Mouse (Mus musculus): ENCODE measurements at regions not wholly inside any gene's neighbourhood (a gene's known extent, or its start where the extent isn't known, plus 50 kb on each side); places are given as distances from the start of the nearest gene placed in this dataset.
A peak's percentile ranks its signal among the peaks of the same experiment; 100 is the strongest.

GRCm38 (mm10) chr10:92219310-92219709 lies 502.9 kb downstream of the Nedd1 start:
- DNase-seq, result no peak

GRCm38 (mm10) chr10:92170856-92171255 lies 551.4 kb downstream of the Nedd1 start:
- DNase-seq, result no peak

GRCm38 (mm10) chr10:92166057-92166456 lies 556.2 kb downstream of the Nedd1 start:
- no peak for DNase-seq

GRCm38 (mm10) chr10:92164991-92165390 lies 557.2 kb downstream of the Nedd1 start:
- DNase-seq, result no peak

GRCm38 (mm10) chr10:92164648-92164960 lies 557.6 kb downstream of the Nedd1 start:
- DNase-seq, result no peak

GRCm38 (mm10) chr10:92163851-92164647 lies 558.2 kb downstream of the Nedd1 start:
- DNase-seq, result no peak

GRCm38 (mm10) chr10:92163071-92163504 lies 559.1 kb downstream of the Nedd1 start:
- no peak for DNase-seq

GRCm38 (mm10) chr10:92162473-92163011 lies 559.7 kb downstream of the Nedd1 start:
- peak; percentile 5 for DNase-seq

- no peak for DNase-seq
These were observed 560.7 kb downstream of the Nedd1 start for GRCm38 (mm10) chr10:92161501-92161900.

- DNase-seq, result no peak
These were observed 576.0 kb downstream of the Nedd1 start for GRCm38 (mm10) chr10:92146263-92146662.

GRCm38 (mm10) chr10:92135521-92135920 lies 586.7 kb downstream of the Nedd1 start:
- DNase-seq, result no peak

- no peak for DNase-seq
These were observed 609.4 kb downstream of the Nedd1 start for GRCm38 (mm10) chr10:92112790-92113189.

GRCm38 (mm10) chr10:92106331-92106730 lies 615.9 kb downstream of the Nedd1 start:
- DNase-seq, result no peak

GRCm38 (mm10) chr10:92103887-92104286 lies 618.3 kb downstream of the Nedd1 start:
- DNase-seq, result no peak

- DNase-seq, result no peak
These were observed 619.5 kb downstream of the Nedd1 start for GRCm38 (mm10) chr10:92102755-92103154.

- no peak for DNase-seq
These were observed 624.7 kb downstream of the Nedd1 start for GRCm38 (mm10) chr10:92097562-92097961.

GRCm38 (mm10) chr10:92097081-92097480 lies 625.1 kb downstream of the Nedd1 start:
- no peak for DNase-seq

GRCm38 (mm10) chr10:92091480-92092395 lies 630.5 kb downstream of the Nedd1 start:
- no peak for DNase-seq

GRCm38 (mm10) chr10:92082111-92082510 lies 640.1 kb downstream of the Nedd1 start:
- no peak for DNase-seq

GRCm38 (mm10) chr10:92081199-92081598 lies 641.0 kb downstream of the Nedd1 start:
- DNase-seq, result no peak

- DNase-seq, result no peak
These were observed 642.8 kb downstream of the Nedd1 start for GRCm38 (mm10) chr10:92079421-92079820.

GRCm38 (mm10) chr10:92077291-92077690 lies 644.9 kb downstream of the Nedd1 start:
- no peak for DNase-seq

GRCm38 (mm10) chr10:92076754-92077153 lies 645.5 kb downstream of the Nedd1 start:
- DNase-seq, result no peak

- DNase-seq, result no peak
These were observed 646.8 kb downstream of the Nedd1 start for GRCm38 (mm10) chr10:92075469-92075868.

Data from kidney, adult 18-20 months (tissue).